Mouse (Mus musculus) liver, embryonic 11.5 days (tissue): ENCODE measurements around the gene BC004004. TPM values are rescaled to one million over a fixed set of nuclear protein-coding genes. Genes with fewer than 3 reads are reported as not detected.

ENCODE experiments used
- ATAC-seq: fragments of 200-750 bp; cut with Nextera tagmentation; replicated peaks from 2 replicates; pipeline ENCODE4 v1.8.0; 2017; ENCODE audit warnings: moderate number of reproducible peaks, mild to moderate bottlenecking, moderate TSS enrichment, moderate library complexity; ENCODE audit not compliant: low FRiP score
- DNase-seq: peaks from one replicate; pipeline ENCODE4 v3.0.0-alpha.2; 2017; ENCODE audit warnings: low spot score
- H3K27ac ChIP-seq: fragments of 300-500 bp; sonication (generic); 2 replicates; pipeline ENCODE4 v1.5.1; 2014; ENCODE audit warnings: mild to moderate bottlenecking, low read depth, low read length, control low read depth
- H3K27me3 ChIP-seq: fragments of 300-500 bp; sonication (generic); replicated peaks from 2 replicates; pipeline ENCODE4 v1.6.1; 2014; ENCODE audit warnings: low read length, mixed read lengths; ENCODE audit not compliant: control insufficient read depth, insufficient read depth
- H3K36me3 ChIP-seq: fragments of 300-500 bp; sonication (generic); 2 replicates; pipeline ENCODE4 v1.6.1; 2014; ENCODE audit warnings: mild to moderate bottlenecking, low read length, moderate library complexity, mixed read lengths; ENCODE audit not compliant: control insufficient read depth, insufficient read depth
- H3K4me1 ChIP-seq: fragments of 300-500 bp; sonication (generic); replicated peaks from 2 replicates; pipeline ENCODE4 v1.6.1; 2014; ENCODE audit warnings: low read length, mixed read lengths; ENCODE audit not compliant: control insufficient read depth, insufficient read depth
- H3K4me2 ChIP-seq: fragments of 300-500 bp; sonication (generic); 2 replicates; pipeline ENCODE4 v1.6.1; 2014; ENCODE audit warnings: mild to moderate bottlenecking, control low read depth, moderate library complexity
- H3K4me3 ChIP-seq: fragments of 300-500 bp; sonication (generic); 2 replicates; pipeline ENCODE4 v1.5.1; 2014; ENCODE audit warnings: low read depth, low read length, control low read depth
- H3K9ac ChIP-seq: fragments of 300-500 bp; sonication (generic); 2 replicates; pipeline ENCODE4 v1.6.1; 2014; ENCODE audit warnings: low read depth, low read length, control low read depth
- H3K9me3 ChIP-seq: fragments of 300-500 bp; sonication (generic); 2 replicates; pipeline ENCODE4 v1.6.1; 2016; ENCODE audit warnings: low read length, inconsistent platforms, mixed read lengths; ENCODE audit not compliant: control insufficient read depth
- WGBS: fragments of 180-500 bp; shearing (Covaris S2); extraction: QIAGEN DNeasy Blood & Tissue Kit; methylation state at CpG from one replicate; pipeline ENCODE4 v1.1.7; 2014; 5-methylcytosine and 5-hydroxymethylcytosine counted together
- polyA plus RNA-seq: library from polyadenylated mRNA; unstranded; fragments of >200 nt; fragmentation: Nextera tagmentation; extraction: Ambion mirVana; gene quantifications from 2 replicates; pipeline ENCODE4 v1.2.1, GENCODE M21; 2014

BC004004 gene
- polyA plus RNA-seq, 1 experiment from 2014 or later, result 70.9 TPM

GRCm38 (mm10) chr17:29305058-29305806 lies 36.6 kb downstream of the BC004004 start:
- DNase-seq (no peak), ATAC-seq (no peak)
- Histone ChIP-seq H3K9me3 (no peaks in the 10 kb centered on the region), H3K4me1 (peaks cover 7% of the 10 kb centered on the region), H3K4me2 (no peak overlapping the region), H3K27ac (no peak overlapping the region), H3K9ac (no peak overlapping the region), H3K27me3 (0 out of 2 replicates have a peak, but pooled peaks cover 2% of the 10 kb centered on the region), H3K4me3 (no peak overlapping the region), H3K36me3 (peaks cover 6% of the 10 kb centered on the region; the same call in 1 of the 2 replicates)
- 30% methylated on average over 15 of the region's 15 CpGs for WGBS

DNA sequence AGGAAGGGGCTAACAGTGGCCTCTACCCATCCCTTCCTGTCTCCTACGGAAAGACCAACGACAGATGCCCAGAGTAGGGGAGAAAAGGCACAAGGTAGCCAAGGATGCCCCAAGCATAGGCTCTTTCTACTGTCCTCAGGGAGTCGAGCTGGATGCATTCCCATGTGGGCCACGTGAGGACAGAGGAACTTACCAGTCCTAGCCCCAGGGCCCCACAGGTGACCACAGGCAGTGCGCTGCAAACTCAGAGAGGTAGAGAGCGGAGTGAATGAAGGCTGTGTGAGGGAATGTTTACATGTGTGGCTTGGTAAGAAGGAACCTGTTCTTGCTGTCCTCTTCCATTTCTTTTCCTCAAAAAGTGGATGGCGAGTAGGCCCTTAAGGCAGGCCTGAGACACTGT lies 37.3 kb downstream of the BC004004 start:
- Histone ChIP-seq H3K9me3 (no peaks in the 10 kb centered on the region), H3K9ac (no peak overlapping the region), H3K27ac (no peak overlapping the region), H3K27me3 (0 out of 2 replicates have a peak, but pooled peaks cover 2% of the 10 kb centered on the region), H3K4me2 (no peak overlapping the region), H3K4me1 (peaks cover 7% of the 10 kb centered on the region), H3K36me3 (peaks cover 2% of the 10 kb centered on the region; the same call in 1 of the 2 replicates), H3K4me3 (no peak overlapping the region)
- ATAC-seq (no peak), DNase-seq (no peak)
- WGBS, result 48% methylated on average over 7 of the region's 7 CpGs

GRCm38 (mm10) chr17:29310056-29310623 lies 41.6 kb downstream of the BC004004 start:
- ATAC-seq (no peak), DNase-seq (no peak)
- no peaks in the 10 kb centered on the region for H3K36me3 ChIP-seq
- WGBS, result 77% methylated on average over 21 of the region's 21 CpGs
- no peaks in the 10 kb centered on the region for H3K27me3 ChIP-seq
- H3K4me1 ChIP-seq, result peaks cover 3% of the 10 kb centered on the region; the same call in 1 of the 2 replicates
- H3K9me3 ChIP-seq, result no peaks in the 10 kb centered on the region
- H3K27ac ChIP-seq, result no peak overlapping the region
- no peak overlapping the region for H3K4me3 ChIP-seq
- H3K4me2 ChIP-seq, result no peak overlapping the region
- no peak overlapping the region for H3K9ac ChIP-seq

- Histone ChIP-seq H3K4me3 (no peak overlapping the region), H3K4me2 (no peak overlapping the region), H3K27ac (no peak overlapping the region), H3K9me3 (no peaks in the 10 kb centered on the region), H3K9ac (no peak overlapping the region), H3K27me3 (no peaks in the 10 kb centered on the region), H3K4me1 (no peaks in the 10 kb centered on the region), H3K36me3 (no peaks in the 10 kb centered on the region)
- DNase-seq (no peak), ATAC-seq (no peak)
- WGBS, result 89% methylated on average over 8 of the region's 8 CpGs
Observed at GRCm38 (mm10) chr17:29311602-29312001, 43.0 kb downstream of the BC004004 start.

GRCm38 (mm10) chr17:29312082-29312481 lies 43.5 kb downstream of the BC004004 start:
- Histone ChIP-seq H3K36me3 (no peaks in the 10 kb centered on the region), H3K27ac (no peak overlapping the region), H3K9ac (no peak overlapping the region), H3K9me3 (no peaks in the 10 kb centered on the region), H3K27me3 (no peaks in the 10 kb centered on the region), H3K4me2 (no peak overlapping the region), H3K4me3 (no peak overlapping the region), H3K4me1 (no peaks in the 10 kb centered on the region)
- DNase-seq (no peak), ATAC-seq (no peak)
- WGBS, result 96% methylated on average over 2 of the region's 2 CpGs

GRCm38 (mm10) chr17:29313300-29313699 lies 44.7 kb downstream of the BC004004 start:
- Histone ChIP-seq H3K27me3 (no peaks in the 10 kb centered on the region), H3K4me1 (no peaks in the 10 kb centered on the region), H3K4me3 (no peak overlapping the region), H3K27ac (no peak overlapping the region), H3K36me3 (no peaks in the 10 kb centered on the region), H3K4me2 (no peak overlapping the region), H3K9me3 (no peaks in the 10 kb centered on the region), H3K9ac (no peak overlapping the region)
- ATAC-seq (no peak), DNase-seq (no peak)

DNA sequence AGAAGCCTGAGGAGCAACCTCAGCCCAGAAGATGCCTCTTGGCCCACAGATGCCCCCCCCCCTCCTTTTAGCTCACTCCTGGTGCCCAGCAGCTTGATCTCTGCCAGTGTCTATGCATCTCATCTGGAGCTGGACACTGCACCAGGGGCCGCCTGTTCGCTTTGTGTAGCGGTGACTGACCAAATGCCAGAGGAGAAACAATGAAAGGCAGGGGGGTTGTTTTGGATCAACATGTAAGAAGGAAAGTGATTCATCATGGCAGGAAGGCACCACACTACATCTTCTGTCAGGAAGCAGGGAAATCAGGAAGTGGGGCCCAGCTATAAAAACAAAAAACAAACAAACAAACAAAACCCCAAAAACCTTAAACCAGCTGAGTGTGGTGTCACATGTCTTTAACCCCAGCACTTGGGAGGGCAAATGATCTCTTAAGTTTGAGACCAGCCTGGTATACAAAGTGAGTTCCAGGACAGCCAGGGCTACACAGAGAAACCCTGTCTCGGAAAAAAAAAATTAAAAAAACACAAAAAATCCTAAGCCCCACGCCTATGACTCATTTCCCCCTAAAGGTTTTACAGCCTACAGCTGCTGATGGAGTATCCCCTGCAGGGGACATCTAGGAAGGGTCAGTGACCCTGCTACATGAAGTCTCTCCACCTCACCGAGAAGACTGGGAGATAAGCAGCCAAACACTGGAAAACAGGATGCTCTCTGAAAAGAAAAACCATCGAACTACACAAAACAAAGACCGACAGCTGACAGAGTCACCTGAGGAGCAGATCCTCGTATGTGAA lies 47.3 kb downstream of the BC004004 start:
- Histone ChIP-seq H3K4me1 (peaks cover 10% of the 10 kb centered on the region; the same call in 1 of the 2 replicates), H3K9me3 (no peaks in the 10 kb centered on the region), H3K4me2 (no peak overlapping the region), H3K4me3 (no peak overlapping the region), H3K27me3 (peaks cover 12% of the 10 kb centered on the region), H3K9ac (peak overlapping the region; percentile 5; the same call in 1 of the 2 replicates), H3K36me3 (no peaks in the 10 kb centered on the region), H3K27ac (peak overlapping the region; percentile 51; the same call in 1 of the 2 replicates)
- 56% methylated on average over 9 of the region's 9 CpGs for WGBS
- ATAC-seq (no peak), DNase-seq (no peak)

DNA sequence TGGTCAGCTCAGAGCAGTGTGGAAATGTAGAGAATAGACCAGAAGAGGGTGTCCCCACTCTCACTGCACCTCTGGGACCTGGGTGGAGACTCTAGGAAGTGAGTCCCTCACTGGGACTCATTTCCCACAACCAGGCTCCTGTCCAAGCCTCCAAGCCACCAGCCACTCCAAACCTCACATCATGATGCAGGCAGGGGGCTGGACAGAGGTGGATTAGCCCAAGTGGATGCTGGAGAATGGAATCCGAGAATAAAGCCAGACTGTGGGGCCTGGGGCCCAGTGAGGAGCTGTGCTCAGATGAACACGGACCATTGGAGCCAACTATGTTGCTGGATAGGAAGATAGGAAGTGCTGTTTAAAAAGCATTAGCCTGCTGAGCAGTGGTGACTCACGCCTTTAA lies 48.3 kb downstream of the BC004004 start:
- no peaks in the 10 kb centered on the region for H3K9me3 ChIP-seq
- peaks cover 10% of the 10 kb centered on the region; the same call in 1 of the 2 replicates for H3K4me1 ChIP-seq
- ATAC-seq, result no peak
- no peak overlapping the region for H3K4me2 ChIP-seq
- no peak overlapping the region for H3K4me3 ChIP-seq
- DNase-seq, result no peak
- H3K27me3 ChIP-seq, result peaks cover 22% of the 10 kb centered on the region
- H3K27ac ChIP-seq, result peak overlapping the region; percentile 51; the same call in 1 of the 2 replicates
- H3K36me3 ChIP-seq, result no peaks in the 10 kb centered on the region
- 74% methylated on average over 3 of the region's 3 CpGs for WGBS
- no peak overlapping the region for H3K9ac ChIP-seq
